Mouse (Mus musculus) left cerebral cortex, postnatal 36 days (tissue): ENCODE data around the gene Tfap4. TPM values are rescaled to one million over a fixed set of nuclear protein-coding genes. Genes with fewer than 3 reads are reported as not detected.

Experiments used
- DNase-seq, 2 experiments: peaks; one replicate each; pipeline ENCODE4 v3.0.0; 2021 to 2022; ENCODE audit warnings: low spot score in 2 of 2, mixed read lengths in 1 of 2
- intact Hi-C: fragments of 180-260 bp; cut with DNase I; formaldehyde crosslinking; loops from one replicate; pipeline ENCODE4 v1.15.1; 2025
- total RNA-seq, 2 experiments: library from RNA; stranded (reverse); gene quantifications; 2 replicates each; pipeline ENCODE4 v1.2.3; 2021

Tfap4 gene
- 1 to 10 TPM; 3.3 TPM for total RNA-seq

DNA sequence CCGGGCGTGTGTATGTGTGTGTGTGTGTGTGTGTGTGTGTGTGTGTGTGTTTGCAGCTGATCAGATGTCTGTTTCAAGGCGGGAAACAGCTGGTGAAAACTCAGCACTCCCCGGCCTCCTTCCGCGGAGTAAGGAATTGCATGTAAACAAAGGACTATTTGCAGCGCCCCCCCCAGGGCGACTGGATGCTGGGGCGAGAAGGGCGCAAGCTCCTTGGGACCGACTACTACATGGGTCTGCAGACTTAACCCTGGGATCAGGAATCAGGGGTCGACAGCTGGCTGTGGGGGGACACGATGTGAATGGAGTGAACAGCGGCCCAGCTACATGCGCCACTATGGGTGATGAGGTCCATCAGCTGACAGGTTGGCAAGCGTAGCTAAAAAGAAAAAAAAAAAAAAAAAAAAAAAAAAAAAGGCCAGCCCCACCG, at the start of gene Tfap4:
Gene Tfap4, minus strand, starts transcription at position 140 of the 430 bp plus-strand sequence.
- peak; percentile 81 to 82 for DNase-seq
- intact Hi-C loops, result loop anchor here (5.0 kb wide), 1 partner anchor 108 kb away; no protein-coding TSS in a partner anchor

DNA sequence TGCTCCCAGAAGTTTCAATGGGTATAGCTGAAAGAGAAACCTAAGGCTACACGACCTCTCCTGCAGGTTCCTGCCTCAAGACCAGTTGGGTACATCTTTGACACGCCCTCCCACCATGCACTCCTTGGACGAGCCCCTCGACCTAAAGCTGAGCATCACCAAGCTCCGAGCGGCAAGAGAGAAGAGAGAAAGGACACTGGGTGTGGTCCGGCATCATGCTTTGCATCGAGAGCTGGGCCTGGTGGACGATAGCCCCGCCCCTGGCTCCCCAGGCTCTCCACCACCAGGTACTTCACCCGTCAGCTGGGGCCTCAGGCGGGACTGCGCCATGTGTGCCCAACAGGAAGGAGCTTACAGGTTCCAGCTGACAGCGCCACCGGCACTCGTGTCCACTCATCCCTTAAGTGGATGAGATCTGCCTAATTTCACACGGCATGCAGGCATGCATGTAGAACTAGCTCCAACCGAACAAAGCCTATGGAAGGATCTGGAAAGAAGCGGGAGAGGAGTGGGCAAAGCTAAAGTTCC, 48.9 kb upstream of the Tfap4 start:
- intact Hi-C loops, result loop anchor here (2.0 to 5.0 kb wide), 2 partner anchors 58 to 121 kb away; no protein-coding TSS in a partner anchor
- DNase-seq, result no peak

DNA sequence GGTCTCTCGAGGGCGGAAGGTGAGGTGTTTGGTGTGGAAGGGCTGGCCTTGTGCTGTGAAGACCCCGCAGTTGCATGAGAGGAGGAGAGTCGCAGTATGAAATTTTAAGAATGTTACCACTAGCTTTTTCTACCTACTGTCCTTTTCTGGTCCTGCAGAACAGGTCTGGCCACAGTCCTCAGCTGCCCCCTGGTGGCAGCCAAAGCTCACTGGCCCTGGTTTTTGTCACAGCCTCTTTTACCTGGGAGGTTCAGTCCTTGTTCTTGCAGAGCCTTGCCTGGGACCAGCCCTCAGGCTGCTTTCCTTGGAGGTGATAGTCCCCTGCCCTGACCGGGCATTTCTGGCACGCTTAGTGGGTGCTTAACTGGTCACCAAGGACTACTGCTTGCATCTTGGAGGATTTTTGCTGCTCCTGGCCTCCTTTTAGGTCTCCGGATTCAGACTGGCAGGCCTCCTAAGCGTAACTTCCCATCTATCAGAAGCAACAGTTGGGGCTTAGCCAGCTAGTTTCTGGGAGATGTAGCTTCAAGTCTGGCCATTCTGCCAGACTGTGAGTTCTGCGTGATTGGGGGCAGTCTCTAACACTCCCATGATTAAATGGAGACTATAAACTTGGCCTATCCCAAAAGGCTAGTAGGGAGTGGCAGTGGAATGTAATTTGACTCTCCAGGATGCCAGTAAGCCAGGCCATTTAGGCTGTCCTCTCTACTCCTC, 48.3 kb upstream of the Tfap4 start:
- DNase-seq, result peak; percentile 78
- intact Hi-C loops, result loop anchor here (1.0 to 5.0 kb wide), 3 partner anchors 40 to 121 kb away; no protein-coding TSS in a partner anchor

DNA sequence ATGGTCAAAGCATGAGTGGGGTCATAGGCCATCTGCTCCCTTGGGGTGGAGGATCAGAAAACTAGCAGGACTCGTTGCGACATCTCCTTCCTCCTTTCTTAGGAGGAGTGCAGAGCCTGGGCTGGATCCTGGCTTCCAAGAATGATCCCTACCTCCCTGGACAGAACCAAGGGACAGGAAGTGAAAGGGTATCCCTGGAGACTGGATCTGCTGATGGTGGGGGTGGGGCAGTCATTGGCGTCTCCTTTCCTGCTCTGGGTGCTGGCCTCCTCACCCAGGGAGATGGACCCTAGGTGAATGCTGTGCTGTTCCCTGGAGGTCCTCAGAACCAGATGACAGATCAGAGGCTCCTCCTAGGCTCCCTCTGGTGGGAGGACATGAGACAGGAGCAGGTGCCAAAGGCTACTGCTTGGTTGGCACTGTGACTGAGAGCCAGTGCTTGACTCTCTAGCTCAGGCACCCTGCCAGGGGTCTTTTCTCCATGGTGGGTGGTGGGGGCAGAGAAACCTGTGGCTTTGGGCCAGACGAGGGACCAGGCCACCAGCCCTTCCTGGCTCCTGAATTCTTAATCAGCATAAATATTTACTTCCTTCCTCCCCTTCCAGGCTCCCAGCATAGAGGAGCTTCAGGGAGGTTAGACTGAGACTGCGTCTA, 46.9 kb upstream of the Tfap4 start:
- DNase-seq, result no peak
- intact Hi-C loops, result loop anchor here (1.0 to 5.0 kb wide), 2 partner anchors 38 to 119 kb away; no protein-coding TSS in a partner anchor

DNA sequence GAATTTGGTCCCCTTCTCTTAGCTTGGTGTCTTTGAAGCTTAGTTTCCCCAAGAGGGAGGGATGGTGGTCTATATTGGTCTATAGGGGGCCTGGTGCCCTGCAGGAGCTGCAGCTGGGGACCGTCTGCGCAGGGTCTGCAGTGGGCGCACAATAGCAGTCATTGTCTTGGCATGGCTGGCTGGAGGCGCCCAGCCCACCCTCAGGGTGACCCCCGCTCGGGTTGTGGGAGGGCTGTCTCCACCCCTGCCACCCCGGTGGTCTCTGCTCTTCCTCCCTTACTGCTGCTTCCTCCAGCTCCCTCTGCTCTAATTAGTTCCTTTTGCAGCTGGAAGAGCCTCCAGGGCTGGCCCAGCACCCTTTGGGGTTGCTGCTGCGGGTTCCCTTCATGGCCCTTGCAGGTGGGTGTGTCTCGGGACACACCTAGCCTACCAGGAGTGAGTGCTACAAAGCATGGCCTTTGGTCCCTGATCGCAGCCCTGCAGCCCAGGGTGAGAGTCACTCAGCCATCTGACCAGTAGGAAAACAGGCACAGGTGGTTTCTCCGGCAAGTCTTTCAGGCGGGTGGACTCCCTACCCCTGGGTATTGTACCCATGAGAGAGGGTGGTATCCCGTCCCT, 46.0 kb upstream of the Tfap4 start:
- no peak for DNase-seq
- intact Hi-C loops, result loop anchor here (5.0 kb wide), 1 partner anchor 118 kb away; no protein-coding TSS in a partner anchor

DNA sequence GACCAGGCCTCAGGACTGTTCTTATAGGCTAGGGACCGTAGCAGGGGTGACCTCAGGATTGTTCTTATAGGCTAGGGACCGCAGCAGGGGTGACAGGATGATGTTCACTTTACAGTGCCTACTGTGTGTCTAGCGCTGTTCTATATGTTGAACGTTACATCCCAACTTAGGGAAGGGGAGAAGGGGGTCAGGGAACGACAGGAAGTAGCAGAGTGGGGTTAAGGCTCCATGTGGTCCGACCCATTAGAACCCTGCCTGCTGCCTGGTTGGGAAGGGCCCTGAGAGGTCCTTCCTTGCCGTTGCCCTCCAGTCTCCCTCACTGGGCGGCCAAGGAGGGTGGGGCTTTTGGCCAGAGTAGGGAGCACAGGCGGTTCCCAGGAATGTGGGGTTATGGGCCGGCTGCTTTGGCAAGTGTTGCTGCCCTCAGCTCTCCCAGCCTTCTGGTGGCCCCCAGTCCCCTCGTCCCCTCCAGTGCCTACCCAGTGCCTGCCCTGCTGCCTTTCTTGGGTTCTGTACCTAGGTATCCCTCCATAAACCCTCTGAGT, 44.7 kb upstream of the Tfap4 start:
- intact Hi-C loops, result no loop called here
- no peak for DNase-seq

DNA sequence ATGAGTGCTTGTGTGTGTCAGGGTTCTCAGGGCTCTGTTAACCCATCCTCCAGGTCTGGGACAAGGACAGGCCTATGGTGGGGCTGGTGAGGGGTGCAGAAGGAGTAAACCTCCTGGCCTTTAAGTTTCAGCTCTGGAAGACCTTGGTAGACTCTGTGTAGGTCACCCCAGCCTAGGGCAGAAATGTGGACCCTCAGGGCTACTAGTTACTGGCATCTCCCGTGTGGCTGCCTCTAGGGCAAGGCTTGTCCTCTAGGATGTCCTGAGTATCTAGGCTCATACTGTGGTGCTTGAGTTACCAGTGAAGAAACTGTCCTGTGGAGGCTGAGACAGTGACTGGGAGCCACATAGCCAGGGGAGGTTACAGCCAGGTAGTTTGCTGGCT, 43.8 kb upstream of the Tfap4 start:
- intact Hi-C loops, result no loop called here
- no peak for DNase-seq

DNA sequence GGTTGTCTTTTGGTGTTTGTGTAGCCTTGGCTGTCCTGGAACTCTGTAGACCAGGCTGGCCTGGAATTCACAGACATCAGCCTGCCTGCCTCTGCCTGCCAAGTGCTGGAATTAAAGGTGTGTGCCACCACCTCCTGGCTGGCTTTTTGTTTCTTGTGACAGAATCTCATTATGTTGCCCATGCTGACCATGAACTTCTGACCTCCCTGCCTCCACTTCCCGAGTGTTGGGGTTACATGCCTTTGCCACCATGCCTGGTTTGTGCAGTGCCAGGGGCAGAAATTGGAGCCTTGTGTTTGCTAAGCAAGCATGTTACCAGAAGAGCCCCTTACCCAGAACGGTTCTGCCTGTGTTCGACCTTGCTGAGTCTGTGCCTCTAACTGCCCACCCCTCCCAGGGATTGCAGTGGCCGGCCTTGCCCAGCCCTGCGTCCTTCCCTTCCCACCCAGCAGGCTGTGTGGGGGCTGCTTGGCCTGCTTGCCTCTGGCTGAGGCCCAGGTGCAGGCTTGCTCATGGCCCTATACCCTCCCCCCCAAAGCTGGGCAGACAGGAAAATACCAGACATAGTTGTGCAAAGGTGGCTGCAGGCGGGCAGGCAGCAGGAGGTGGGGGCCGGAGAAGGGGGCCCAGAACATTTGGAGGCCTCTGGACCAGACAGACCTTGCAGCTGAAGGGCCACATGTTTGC, 43.3 kb upstream of the Tfap4 start:
- no peak for DNase-seq
- intact Hi-C loops, result no loop called here

DNA sequence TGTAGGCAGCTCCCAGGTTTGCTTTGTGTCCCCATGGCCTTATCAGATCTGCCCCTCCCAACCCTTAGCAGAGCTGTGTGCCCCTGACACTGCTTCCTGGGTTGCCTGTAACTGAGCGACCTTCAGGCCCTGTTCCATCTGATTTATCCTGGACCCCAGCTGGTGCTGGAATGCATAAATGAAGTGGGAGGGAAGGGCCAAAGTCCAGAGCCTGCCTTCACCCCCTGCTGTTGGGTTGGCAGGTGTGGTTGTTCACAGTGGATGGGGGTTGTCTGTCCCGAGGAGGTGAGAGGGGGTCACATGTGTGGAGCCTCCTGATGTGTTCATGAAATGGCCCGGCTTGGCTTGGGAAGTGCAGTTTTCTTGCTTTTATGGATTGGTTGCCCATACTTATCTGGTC, 42.5 kb upstream of the Tfap4 start:
- intact Hi-C loops, result no loop called here

DNA sequence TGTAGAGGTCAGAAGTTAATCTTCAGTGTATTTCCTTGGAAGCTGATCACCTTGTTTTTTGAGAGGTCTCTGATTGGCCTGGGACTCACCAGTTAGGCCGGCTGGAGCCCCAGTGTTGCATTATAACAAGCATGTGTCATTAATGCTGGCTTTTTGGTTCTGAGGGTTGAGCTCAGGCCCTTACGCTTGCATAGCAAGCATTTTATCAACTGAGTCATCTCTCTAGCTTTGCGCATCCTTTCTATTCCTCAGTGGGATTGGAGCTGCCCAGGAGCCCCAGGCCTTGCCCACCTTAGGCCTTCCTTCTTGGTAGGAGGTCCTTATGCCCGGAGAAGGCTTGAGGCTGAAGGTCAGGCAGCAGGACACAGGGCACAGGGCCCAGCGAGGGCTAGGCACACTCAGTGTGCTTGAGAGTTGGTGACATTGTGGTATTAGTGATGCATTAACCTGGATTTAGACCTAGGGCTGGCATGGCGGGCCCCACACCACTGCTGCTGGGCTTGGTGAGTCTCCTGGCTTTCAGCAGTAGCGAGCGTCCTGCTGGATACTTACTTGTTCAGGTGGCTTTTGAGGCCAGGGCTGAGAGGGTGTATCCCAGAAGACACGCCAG, 41.2 kb upstream of the Tfap4 start:
- intact Hi-C loops, result no loop called here
- DNase-seq, result no peak

More for the DNA sequence above, 42.5 kb upstream of the Tfap4 start:
- DNase-seq, result no peak

DNA sequence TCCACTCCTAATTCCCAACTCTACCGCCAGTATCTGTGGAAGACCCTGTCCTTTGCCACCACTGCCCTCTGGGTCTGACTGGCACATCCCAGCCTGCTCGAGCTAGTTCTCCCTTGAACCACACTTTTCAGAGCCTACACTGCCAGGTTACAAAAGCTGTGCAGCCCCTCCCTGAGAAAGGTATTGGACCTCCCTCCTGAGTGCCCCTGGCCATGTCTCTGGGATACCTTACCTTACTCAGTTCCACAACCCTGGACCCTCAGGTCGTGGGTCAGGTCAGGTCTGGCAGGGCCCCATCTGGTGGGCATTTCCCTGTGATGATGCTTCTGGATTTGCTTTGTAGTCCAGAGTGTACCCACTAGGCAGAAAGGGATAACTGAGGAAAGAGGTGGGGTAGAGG, 40.0 kb upstream of the Tfap4 start:
- DNase-seq, result no peak
- intact Hi-C loops, result no loop called here

DNA sequence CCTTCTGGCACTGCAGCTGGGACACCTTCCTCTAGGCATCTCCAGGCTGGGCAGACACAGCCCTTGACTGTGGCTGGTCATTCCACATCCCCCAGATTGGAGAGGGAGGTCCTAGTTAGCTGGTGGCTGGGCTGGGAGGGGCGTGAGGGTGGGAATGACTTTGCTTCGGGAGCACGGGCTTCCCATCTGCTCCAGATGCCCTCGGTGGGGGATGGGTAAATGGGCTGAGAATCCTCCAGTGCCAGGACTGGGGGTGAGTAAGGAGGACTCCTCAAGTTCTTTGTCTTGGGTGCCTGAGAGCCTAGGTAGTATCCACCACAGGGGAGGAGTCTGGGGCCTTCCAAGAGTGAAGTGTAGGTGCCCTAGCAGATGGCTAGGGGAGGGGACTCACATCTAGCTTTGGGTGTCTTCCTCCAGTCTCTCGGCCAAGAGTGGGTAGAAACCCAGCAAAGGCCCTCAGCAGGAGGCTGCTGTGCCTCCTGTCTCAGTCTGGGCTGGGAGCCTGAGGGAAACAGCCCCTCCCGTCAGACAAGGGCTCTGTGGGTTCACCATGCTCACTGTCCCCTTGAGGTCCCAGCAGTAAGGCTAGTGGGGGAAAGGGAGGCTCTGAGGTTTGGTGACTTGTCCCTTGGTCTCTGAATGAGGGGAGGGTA, 39.4 kb upstream of the Tfap4 start:
- no peak for DNase-seq

DNA sequence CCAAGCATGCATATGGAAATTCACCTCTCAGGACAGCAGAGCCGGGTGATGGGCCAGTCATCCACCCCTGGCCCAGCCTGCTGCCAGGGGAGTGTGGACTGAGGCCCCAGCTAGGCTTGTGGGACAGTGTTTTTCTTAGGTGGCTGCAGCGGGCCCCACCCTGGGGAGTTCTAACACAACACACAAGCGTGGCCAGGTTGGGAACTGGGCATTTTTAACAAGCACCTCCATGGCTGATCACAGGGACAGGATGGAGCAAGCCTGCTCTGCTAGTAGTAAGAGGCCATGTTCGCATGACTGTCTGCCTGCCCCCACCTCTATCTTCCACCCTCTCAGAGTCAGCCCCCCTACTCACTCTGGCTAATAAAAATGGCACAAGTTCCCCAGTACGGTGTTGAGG, 38.4 kb upstream of the Tfap4 start:
- DNase-seq, result no peak

More for the DNA sequence above, 39.4 kb upstream of the Tfap4 start:
- intact Hi-C loops, result no loop called here

DNA sequence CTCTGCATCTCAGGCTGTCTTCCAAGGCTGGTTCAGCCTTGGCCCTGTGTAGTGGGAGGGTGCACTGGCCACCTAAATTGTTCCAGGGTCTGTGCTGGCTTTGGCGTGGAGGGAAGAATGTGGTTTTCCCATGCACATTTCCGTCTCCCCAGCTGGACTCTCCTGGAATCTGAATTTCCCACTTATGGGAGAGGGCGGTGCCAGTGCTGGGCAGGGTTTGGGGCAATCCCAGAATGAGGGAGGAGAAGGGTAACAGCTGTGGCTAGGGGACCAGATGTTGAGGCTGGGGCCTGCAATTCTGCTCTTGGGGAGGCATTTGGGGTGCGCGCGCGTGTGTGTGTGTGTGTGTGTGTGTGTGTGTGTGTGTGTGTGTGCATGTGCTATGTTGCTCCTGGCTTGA, 37.6 kb upstream of the Tfap4 start:
- no peak for DNase-seq
- intact Hi-C loops, result no loop called here

More for the DNA sequence above, 38.4 kb upstream of the Tfap4 start:
- intact Hi-C loops, result no loop called here

DNA sequence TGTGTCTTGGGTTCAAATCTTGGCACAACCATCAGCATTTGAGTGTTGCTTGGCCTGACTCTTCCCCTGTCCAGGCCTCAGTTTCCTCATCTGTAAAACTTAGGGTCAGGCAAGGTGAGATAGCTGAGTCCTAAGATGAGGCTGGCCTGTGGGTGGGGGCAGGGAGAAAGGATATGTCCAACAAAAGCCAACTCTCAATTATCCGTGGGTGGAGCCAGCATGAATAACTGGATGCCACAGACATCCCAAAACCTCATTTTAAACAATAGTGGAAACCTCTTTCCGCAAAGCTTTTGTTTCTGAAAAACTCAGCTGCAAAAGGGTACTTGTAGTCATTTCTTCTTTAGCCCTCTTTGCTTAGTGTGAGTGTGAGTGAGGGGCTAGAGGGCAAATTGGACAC, 37.2 kb upstream of the Tfap4 start:
- intact Hi-C loops, result no loop called here
- DNase-seq, result no peak

DNA sequence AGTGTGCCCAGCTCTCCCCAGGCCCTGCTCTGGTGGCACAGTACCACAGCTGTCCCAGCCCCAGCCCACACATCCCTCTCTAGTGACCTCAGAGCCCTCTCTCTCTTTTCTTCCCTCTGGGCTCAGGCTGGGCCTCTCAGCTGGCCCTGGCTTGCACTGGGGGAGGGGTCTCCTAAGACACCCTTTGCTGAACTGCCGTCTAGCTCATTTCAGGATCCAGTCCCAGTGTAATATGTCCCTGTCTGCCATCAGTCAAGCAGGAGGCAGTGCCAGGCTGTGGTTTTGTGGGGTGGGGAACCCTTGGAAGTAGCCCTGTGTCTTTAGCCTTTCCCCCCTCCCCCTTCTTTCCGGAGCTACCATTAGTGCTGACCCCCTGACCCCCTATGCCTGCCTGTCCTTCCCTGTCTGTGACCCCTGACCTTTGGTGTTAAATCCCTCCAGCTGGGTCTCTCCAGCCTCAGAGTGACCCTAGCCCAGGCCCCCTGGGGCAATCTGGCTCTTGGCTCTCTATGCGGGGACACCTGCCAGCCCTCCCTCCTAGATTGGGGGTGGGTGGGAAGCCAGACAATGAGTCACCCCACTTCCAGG, 36.6 kb upstream of the Tfap4 start:
- intact Hi-C loops, result no loop called here
- no peak for DNase-seq

DNA sequence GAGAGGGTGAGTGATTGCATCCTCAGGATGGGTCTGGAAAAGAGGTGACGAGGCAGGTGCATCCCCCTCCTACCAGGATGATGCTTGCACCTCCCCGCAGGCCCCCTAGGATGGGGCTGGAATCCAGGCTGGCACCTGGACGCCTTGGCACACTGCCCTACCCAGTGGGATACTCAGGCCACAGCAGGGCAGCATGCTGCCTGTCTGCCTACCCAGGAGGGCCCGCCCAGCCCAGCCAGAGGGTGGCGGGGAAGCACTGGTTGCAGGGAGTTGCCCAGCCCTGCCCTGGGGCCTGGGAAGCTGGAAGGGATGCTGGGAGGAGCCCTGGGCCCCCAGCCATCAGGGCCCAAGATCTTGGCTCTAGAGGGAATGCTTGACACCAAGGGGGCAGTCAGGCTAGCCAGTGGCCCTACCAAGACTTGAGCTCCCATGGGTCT, 35.9 kb upstream of the Tfap4 start:
- no peak for DNase-seq
- intact Hi-C loops, result no loop called here

DNA sequence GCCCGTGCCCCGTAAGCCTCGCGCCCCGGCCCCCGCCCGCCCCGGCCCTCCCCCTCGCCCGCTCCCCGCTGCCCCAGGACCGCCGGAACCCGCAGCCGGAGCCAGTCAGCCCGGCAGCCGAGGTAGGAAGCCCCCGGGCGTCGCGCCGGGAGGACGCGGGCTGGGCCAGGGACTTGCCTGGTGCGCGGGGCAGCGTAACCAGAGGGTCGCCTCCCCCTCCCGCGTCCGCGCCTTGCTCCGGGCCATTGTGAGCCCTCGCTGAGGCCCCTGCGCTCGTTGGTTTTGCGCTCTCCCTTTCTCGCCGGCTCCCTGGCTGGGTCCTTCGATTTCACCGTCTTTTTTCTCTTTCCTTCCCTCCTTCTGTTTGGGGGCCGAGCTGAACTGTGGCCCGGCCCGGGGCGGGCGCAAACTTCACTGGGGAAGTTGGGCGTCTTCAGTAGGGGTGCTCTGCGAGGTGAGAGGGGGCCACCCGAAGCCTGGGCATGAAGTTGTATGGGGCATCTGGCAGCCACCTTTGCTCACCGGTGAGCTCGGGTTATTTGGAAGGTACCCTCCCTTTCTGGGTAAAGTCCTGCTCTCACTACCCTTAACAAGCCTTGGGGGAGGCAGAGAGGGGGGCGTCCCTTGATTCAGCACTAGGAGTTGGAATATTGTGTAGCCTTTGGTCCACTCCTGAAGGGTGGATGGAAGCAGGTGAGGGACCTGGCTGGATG, 35.3 kb upstream of the Tfap4 start:
- intact Hi-C loops, result no loop called here
- no peak for DNase-seq
